Mouse (Mus musculus) thymus, postnatal 0 days (tissue): ENCODE data around the gene Slc30a2. TPM values are rescaled to one million over a fixed set of nuclear protein-coding genes. Genes with fewer than 3 reads are reported as not detected.

Experiments used
- DNase-seq: peaks from one replicate; pipeline ENCODE4 v3.0.0-alpha.2; 2015; ENCODE audit warnings: low spot score
- polyA plus RNA-seq: library from polyadenylated mRNA; unstranded; fragments of >200 nt; fragmentation: Nextera tagmentation; extraction: Ambion mirVana; gene quantifications from 2 replicates; pipeline ENCODE4 v1.2.1, GENCODE M21; 2015

Slc30a2 gene
- polyA plus RNA-seq, 1 experiment from 2014 or later, result 0.17 TPM

DNA sequence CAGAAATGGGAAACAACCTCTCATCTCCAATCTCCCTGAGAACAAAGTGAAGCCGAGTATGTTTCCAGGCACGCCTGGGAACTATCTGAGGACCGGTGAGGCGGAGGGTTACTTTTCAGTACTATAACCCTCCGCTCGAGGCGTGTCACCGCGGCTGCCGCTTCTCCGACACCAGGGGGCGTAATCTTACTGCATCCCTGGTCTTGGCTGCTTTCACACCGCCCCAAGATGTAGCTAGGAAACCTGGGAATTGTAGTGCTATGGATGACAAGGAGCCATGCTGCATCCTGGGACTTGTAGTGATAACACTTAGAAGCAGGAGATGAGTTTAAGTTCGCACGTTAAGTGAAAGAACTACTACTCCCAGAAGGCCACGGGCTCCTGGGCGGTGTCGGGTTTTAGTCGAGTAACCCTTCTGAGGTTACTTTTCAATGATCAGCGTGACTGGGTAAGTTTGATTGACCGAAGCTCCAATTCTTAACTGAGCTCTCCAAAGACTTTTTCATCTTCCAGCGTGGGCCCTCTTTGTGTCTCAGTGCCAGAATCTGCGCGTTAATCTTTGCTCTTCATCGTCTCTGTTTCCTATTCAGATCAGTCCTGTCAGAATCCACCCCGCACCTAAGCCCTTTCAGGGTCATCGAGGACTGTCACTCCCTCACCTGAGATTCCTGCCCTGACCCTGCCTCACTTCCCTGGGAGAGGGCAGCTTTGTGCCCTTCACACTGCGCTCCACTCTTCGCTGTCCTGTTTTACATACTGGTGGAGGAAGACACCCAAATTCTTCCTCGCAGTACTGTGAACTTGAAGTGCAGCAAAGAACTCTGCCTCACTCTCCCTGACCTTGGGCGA is 53.2 kb downstream of the Slc30a2 start, which contains the start of gene Pafah2:
Gene Pafah2, plus strand, starts transcription at position 344 of the 849 bp plus-strand sequence.
- peak; percentile 98 for DNase-seq

DNA sequence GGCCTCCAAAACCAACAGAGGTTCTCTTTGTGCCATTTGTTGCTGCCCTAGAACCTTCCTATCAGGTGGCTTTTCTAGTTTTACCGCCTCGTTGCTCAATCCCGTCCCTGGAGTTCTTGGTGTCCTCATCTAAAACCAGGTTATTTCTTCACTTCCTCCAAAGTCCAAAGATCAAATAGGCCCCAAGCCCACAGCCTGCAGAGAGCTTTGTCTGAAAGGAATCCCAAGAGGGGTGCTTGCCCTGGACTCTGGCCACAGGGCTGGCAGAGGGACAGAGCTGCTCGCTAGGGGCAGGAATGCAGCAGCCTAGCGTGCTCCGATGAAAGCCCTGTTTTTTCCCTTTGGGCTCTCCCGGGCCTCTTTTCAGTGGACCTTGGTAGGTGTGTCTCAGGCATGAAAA is 54.1 kb downstream of the Slc30a2 start:
- DNase-seq, result no peak

DNA sequence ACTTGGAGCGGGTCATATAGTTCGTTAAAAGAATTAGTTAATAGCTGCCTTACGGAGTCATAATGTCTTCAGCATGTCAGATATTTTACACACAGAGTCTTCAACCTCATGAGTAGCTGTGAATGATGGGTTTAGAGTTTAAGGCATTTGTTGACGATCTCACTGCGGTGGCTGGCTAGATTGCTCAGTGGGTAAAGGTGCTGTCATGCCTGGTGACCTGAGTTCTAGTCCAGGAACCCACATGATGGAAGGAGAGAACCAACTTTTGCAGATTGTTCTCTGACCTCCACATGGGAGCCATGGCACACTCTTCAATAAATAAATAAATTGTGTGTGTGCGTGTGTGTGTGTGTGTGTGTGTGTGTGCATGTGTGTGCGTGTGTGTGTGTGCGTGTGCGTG is 54.8 kb downstream of the Slc30a2 start:
- DNase-seq, result no peak

- DNase-seq, result no peak
Measured at GRCm38 (mm10) chr4:134400206-134400605, 57.2 kb downstream of the Slc30a2 start.

DNA sequence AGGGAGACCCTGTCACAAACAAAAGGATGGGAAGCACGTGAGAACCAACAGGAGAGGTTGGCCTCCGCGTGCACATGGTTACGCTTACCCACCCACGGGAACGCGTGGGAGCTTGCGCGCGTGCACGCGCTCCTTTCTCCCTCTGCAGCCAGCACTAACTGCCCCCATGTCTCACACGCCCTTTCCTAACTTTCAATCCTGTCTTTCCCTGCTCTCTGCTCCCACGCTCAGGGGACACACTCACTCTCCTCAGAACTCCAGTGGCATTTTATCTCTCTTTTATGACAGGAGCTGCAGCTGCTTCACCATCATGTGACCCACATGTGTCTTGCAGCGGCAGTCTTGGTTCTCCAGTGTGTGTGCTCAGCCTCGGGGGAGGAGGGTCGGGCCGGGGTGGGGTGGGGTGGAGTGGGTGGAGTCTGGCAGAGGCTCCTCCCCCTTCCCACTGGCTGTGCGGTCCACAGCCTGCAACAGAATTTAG is 58.2 kb downstream of the Slc30a2 start:
- DNase-seq, result peak; percentile 85

- no peak for DNase-seq
Measured at GRCm38 (mm10) chr4:134401856-134402570, 59.0 kb downstream of the Slc30a2 start.

GRCm38 (mm10) chr4:134402571-134403262 is 59.7 kb downstream of the Slc30a2 start:
- no peak for DNase-seq

GRCm38 (mm10) chr4:134403721-134404120 is 60.7 kb downstream of the Slc30a2 start:
- no peak for DNase-seq

Other genes with a start within 250 kb of the Slc30a2 start
- gene Cd52, start 248.1 kb upstream of the Slc30a2 start, polyA plus RNA-seq, result 1,124 and 1,206 TPM in 2 replicates
- gene Ubxn11, start 240.6 kb upstream of the Slc30a2 start, polyA plus RNA-seq, result 15.1 and 15.2 TPM in 2 replicates
- 1,143 and 1,161 TPM in 2 replicates for gene Sh3bgrl3, start 214.4 kb upstream of the Slc30a2 start, polyA plus RNA-seq
- 171 and 178 TPM in 2 replicates for gene Cep85, start 156.1 kb upstream of the Slc30a2 start, polyA plus RNA-seq
- 0.08 and 0.21 TPM in 2 replicates for gene Gm7534, start 140.2 kb upstream of the Slc30a2 start, polyA plus RNA-seq
- 0.10 TPM in 1 of 2 replicates, not detected in the other for gene Catsper4, start 115.8 kb upstream of the Slc30a2 start, polyA plus RNA-seq
- 2.2 and 2.5 TPM in 2 replicates for gene Cnksr1, start 104.8 kb upstream of the Slc30a2 start, polyA plus RNA-seq
- gene E130218I03Rik, start 99.5 kb upstream of the Slc30a2 start, polyA plus RNA-seq, result 0.54 and 0.69 TPM in 2 replicates
- 27.4 and 28.3 TPM in 2 replicates for gene Zfp593, start 97.6 kb upstream of the Slc30a2 start, polyA plus RNA-seq
- gene Gm30191, start 96.2 kb upstream of the Slc30a2 start, polyA plus RNA-seq, result 0.22 TPM in 1 of 2 replicates, not detected in the other
- gene Grrp1, start 89.1 kb upstream of the Slc30a2 start, polyA plus RNA-seq, result 3.5 and 4.4 TPM in 2 replicates
- gene Pdik1l, start 55.3 kb upstream of the Slc30a2 start, polyA plus RNA-seq, result 18.3 and 21.9 TPM in 2 replicates
- gene Trim63, start 28.1 kb upstream of the Slc30a2 start, polyA plus RNA-seq, result 1.1 and 1.3 TPM in 2 replicates
- 2.9 and 3.3 TPM in 2 replicates for gene Extl1, start 40.7 kb downstream of the Slc30a2 start, polyA plus RNA-seq
- gene Pafah2, start 53.1 kb downstream of the Slc30a2 start, polyA plus RNA-seq, result 4.6 and 5.3 TPM in 2 replicates
- 1,989 and 2,008 TPM in 2 replicates for gene Stmn1, start 125.1 kb downstream of the Slc30a2 start, polyA plus RNA-seq
- 8.1 TPM in 2 replicates for gene Paqr7, start 153.5 kb downstream of the Slc30a2 start, polyA plus RNA-seq
- 14.3 and 16.7 TPM in 2 replicates for gene Aunip, start 167.8 kb downstream of the Slc30a2 start, polyA plus RNA-seq
- gene Mtfr1l, start 192.2 kb downstream of the Slc30a2 start, polyA plus RNA-seq, result 98.6 and 104 TPM in 2 replicates
- 4.8 and 6.8 TPM in 2 replicates for gene Selenon, start 209.0 kb downstream of the Slc30a2 start, polyA plus RNA-seq